Mouse (Mus musculus) myocyte (in vitro differentiated cells): ENCODE measurements around the gene Olfr1131. TPM values are rescaled to one million over a fixed set of nuclear protein-coding genes. Genes with fewer than 3 reads are reported as not detected.
"Not testable (repeated sequence)": the region's sequence is repeated elsewhere in the genome, so short reads cannot be mapped to it uniquely, and the experiment has no call there.

Source experiments
- H3K27me3 ChIP-seq: one replicate; pipeline ENCODE4 v1.6.1; 2011; ENCODE audit not compliant: control insufficient read depth, insufficient read depth, insufficient read length
- H3K36me3 ChIP-seq: one replicate; pipeline ENCODE4 v1.6.1; 2011; ENCODE audit not compliant: control insufficient read depth, insufficient read depth
- H3K4me2 ChIP-seq: one replicate; pipeline ENCODE4 v1.6.1; 2011; ENCODE audit warnings: low read depth, control low read depth
- H3K4me3 ChIP-seq: one replicate; pipeline ENCODE4 v1.5.1; 2011; ENCODE audit warnings: mild to moderate bottlenecking, control low read depth, moderate library complexity
- H3K79me2 ChIP-seq: one replicate; pipeline ENCODE4 v1.6.1; 2011; ENCODE audit not compliant: control insufficient read depth, insufficient read depth
- H3ac ChIP-seq: one replicate; pipeline ENCODE4 v1.6.1; 2011; ENCODE audit not compliant: control insufficient read depth, insufficient read length
- CEBPB ChIP-seq: IDR thresholded peaks from 2 replicates; pipeline ENCODE4 v1.6.1; 2011; ENCODE audit warnings: mild to moderate bottlenecking, moderate library complexity; ENCODE audit not compliant: poor library complexity, insufficient read depth, severe bottlenecking
- E2F4 ChIP-seq: IDR thresholded peaks from one replicate; pipeline ENCODE4 v1.6.1; 2011; ENCODE audit warnings: mild to moderate bottlenecking, control low read depth, moderate library complexity; ENCODE audit not compliant: insufficient read depth
- MAX ChIP-seq: IDR thresholded peaks from one replicate; pipeline ENCODE4 v1.6.1; 2011; ENCODE audit warnings: low read depth, mild to moderate bottlenecking, control low read depth
- MYOD1 ChIP-seq, 3 experiments: IDR thresholded peaks; one replicate each; pipeline ENCODE4 v1.6.1; 2011; ENCODE audit warnings: control low read depth in 2 of 3, low read depth in 2 of 3, mild to moderate bottlenecking in 2 of 3, moderate library complexity in 1 of 3; ENCODE audit not compliant: insufficient read length in 2 of 3, control insufficient read depth in 1 of 3
- MYOG ChIP-seq, 3 experiments: IDR thresholded peaks; one replicate each; pipeline ENCODE4 v1.6.1; 2011; ENCODE audit warnings: control low read depth in 2 of 3, low read depth in 2 of 3, mild to moderate bottlenecking in 2 of 3; ENCODE audit not compliant: insufficient read length in 2 of 3, control insufficient read depth in 1 of 3, insufficient read depth in 1 of 3
- POLR2A ChIP-seq: IDR thresholded peaks from one replicate; pipeline ENCODE4 v1.6.1; 2011; ENCODE audit warnings: low read depth, mild to moderate bottlenecking, control low read depth, moderate library complexity; ENCODE audit not compliant: insufficient read length
- POLR2AphosphoS2 ChIP-seq: IDR thresholded peaks from one replicate; pipeline ENCODE4 v1.6.1; 2011; ENCODE audit warnings: low read depth, control low read depth; ENCODE audit not compliant: insufficient read length
- REST ChIP-seq: IDR thresholded peaks from one replicate; pipeline ENCODE4 v1.6.1; 2011; ENCODE audit warnings: mild to moderate bottlenecking, control low read depth, moderate library complexity; ENCODE audit not compliant: insufficient read depth, insufficient read length
- SRF ChIP-seq: IDR thresholded peaks from one replicate; pipeline ENCODE4 v1.6.1; 2011; ENCODE audit warnings: low read depth; ENCODE audit not compliant: control insufficient read depth, insufficient read length
- TCF12 ChIP-seq: IDR thresholded peaks from one replicate; pipeline ENCODE4 v1.6.1; 2011; ENCODE audit warnings: mild to moderate bottlenecking, control low read depth; ENCODE audit not compliant: poor library complexity, insufficient read depth, severe bottlenecking
- TCF3 ChIP-seq: IDR thresholded peaks from one replicate; pipeline ENCODE4 v1.6.1; 2011; ENCODE audit warnings: low read depth, control low read depth; ENCODE audit not compliant: insufficient read length
- USF1 ChIP-seq: IDR thresholded peaks from one replicate; pipeline ENCODE4 v1.6.1; 2011; ENCODE audit warnings: low read depth, mild to moderate bottlenecking, control low read depth, moderate library complexity
- polyA plus RNA-seq: library from polyadenylated mRNA; unstranded; fragments of >200 nt; fragmentation: generic; extraction: Trizol; gene quantifications from one replicate; pipeline ENCODE4 v1.2.1, GENCODE M21; 2012; ENCODE audit warnings: missing spikeins

Olfr1131 gene
- not detected for polyA plus RNA-seq

DNA sequence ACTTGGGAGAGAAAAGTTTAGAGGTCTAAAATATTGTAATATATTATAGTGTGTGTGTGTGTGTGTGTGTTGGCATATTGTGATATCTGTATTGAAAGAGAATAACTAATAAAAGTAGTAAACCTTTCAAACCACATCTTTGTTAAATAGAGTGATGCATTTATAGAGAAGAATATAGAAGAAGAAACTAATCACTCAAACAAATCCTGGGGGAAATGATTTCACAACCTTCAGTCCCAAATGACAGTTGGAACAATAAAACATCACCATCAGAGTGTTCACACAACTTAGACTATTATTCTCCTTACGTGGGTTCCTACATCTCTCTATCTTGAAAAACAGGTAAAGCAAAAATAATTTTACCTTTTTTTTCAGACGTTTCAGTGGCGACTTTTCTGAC, at the start of gene Olfr1131:
Gene Olfr1131, plus strand, starts transcription at position 301 of the 400 bp plus-strand sequence.
- TF ChIP-seq REST = no peak
- no peak for TF ChIP-seq CEBPB
- no peak for TF ChIP-seq MAX
- TF ChIP-seq TCF3 = no peak
- no peak for TF ChIP-seq SRF
- TF ChIP-seq POLR2AphosphoS2 = no peak
- TF ChIP-seq MYOD1 (IDR thresholded peaks at IDR 0.05; ENCODE audit: control insufficient read depth in 1 of 3, insufficient read length in 2 of 3, low read depth in 2 of 3) = no peak
- TF ChIP-seq TCF12 = no peak
- no peak for TF ChIP-seq USF1
- TF ChIP-seq POLR2A = no peak
- TF ChIP-seq E2F4 = no peak
- TF ChIP-seq MYOG (IDR thresholded peaks at IDR 0.05; ENCODE audit: control insufficient read depth in 1 of 3, insufficient read depth in 1 of 3, insufficient read length in 2 of 3, low read depth in 2 of 3) = no peak

DNA sequence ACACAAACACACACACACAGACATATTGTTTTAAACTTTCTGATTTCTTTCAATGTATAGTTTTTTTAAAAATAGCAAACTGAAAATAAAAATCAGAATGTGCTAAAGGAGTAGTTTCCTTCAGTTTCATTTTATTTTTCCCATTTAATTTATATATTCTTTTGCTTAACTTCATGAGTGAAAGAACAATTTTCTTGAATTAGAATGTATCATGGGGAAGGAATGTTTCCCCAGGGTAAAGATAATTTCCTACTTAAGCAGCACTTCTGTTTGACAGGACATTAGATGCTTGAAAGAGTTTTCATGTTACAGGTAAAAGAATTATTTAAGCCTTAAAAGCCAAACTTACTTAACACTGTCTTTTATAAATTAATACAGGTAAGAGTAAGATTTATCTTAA, 21.0 kb upstream of the Olfr1131 start, which contains the start of gene Olfr1130:
Gene Olfr1130, plus strand, starts transcription at position 301 of the 400 bp plus-strand sequence.
- H3K36me3 ChIP-seq, H3K4me2 ChIP-seq: not testable (repeated sequence)

More for the DNA sequence above, at the start of gene Olfr1131:
- Histone ChIP-seq H3K79me2 (no peaks in the 10 kb centered on the region), H3K27me3 (no peaks in the 10 kb centered on the region), H3K4me2 (no peak within 1 kb of the TSS), H3ac (no peak within 1 kb of the TSS), H3K4me3 (no peak within 1 kb of the TSS), H3K36me3 (no peaks in the 10 kb centered on the region)

DNA sequence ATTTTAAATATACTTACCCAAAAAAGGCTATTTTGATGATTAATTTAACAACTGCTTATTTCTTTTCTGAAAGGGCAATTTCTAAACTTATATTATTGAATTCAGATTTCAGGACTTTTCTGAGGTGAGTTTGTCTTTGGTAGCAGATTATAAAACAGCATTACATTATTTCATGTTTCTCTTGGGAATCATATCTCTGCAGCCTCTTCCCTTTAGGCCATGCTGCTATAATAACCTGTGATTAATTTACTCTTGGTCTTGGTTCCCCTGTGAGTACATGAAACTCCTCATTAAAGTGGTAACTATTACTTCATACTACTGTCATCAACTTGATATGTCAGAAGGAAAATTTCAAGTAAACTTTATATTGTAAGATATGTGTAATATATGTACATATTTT, 10.5 kb downstream of the Olfr1131 start, which contains the start of gene Olfr1132:
Gene Olfr1132, minus strand, starts transcription at position 101 of the 400 bp plus-strand sequence.
- no peaks in the 10 kb centered on the region for H3K79me2 ChIP-seq
- TF ChIP-seq SRF (no peak), MAX (no peak), REST (no peak), USF1 (no peak), CEBPB (no peak), TCF12 (no peak), POLR2A (no peak), MYOG (IDR thresholded peaks at IDR 0.05; ENCODE audit: control insufficient read depth in 1 of 3, insufficient read depth in 1 of 3, insufficient read length in 2 of 3, low read depth in 2 of 3) (no peak), TCF3 (no peak), E2F4 (no peak), MYOD1 (IDR thresholded peaks at IDR 0.05; ENCODE audit: control insufficient read depth in 1 of 3, insufficient read length in 2 of 3, low read depth in 2 of 3) (no peak), POLR2AphosphoS2 (no peak)
- H3ac ChIP-seq = no peak within 1 kb of the TSS
- H3K36me3 ChIP-seq = no peaks in the 10 kb centered on the region
- no peak within 1 kb of the TSS for H3K4me3 ChIP-seq
- no peak within 1 kb of the TSS for H3K4me2 ChIP-seq
- no peaks in the 10 kb centered on the region for H3K27me3 ChIP-seq

More for the DNA sequence above, 21.0 kb upstream of the Olfr1131 start, which contains the start of gene Olfr1130:
- not testable (repeated sequence) for H3ac ChIP-seq, H3K4me3 ChIP-seq, H3K27me3 ChIP-seq, H3K79me2 ChIP-seq

DNA sequence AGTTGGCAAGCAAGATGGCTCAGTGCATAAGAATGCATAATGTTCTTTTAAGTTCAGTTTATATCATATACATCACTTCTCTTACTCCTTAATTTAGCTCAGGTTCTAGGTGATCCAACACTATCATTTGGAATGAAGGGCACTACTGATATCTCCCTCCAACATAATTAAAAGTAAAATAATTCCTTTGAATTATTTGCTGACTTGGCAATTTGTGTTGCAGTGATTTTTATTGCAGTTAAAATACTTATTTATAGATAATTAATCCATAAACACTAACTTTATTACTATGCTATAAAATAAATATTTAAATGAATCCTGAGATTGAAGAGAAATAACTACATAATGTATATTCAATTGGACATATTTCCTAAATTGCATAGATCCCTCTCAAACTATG, 15.5 kb downstream of the Olfr1131 start:
- TF ChIP-seq TCF12 = no peak
- TF ChIP-seq USF1 = no peak
- TF ChIP-seq REST = no peak
- Histone ChIP-seq H3K4me3 (no peak overlapping the region), H3K4me2 (no peak overlapping the region), H3K27me3 (no peaks in the 10 kb centered on the region), H3ac (no peak overlapping the region), H3K36me3 (no peaks in the 10 kb centered on the region), H3K79me2 (no peaks in the 10 kb centered on the region)

DNA sequence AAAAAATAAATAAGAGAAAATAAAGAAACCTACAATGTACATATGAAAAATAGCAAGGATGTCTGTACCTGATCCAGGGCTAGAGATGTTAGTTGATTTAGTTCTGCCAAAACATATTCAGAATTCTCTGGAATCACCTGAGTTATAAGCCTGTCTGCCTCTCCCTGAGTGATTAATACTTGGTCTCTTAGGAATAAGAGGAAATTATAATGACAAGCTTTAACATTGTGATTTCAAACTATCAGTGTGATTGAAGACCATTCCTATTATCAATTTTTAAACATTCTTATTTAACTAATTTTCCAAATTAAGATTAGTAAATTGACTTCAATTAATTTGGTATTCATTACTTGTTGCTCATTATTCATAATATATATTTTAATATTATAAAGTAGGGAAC, 20.4 kb downstream of the Olfr1131 start, which contains the start of gene Olfr1133:
Gene Olfr1133, minus strand, starts transcription at position 101 of the 400 bp plus-strand sequence.
- Histone ChIP-seq H3K36me3 (no peaks in the 10 kb centered on the region), H3K79me2 (no peaks in the 10 kb centered on the region), H3ac (no peak within 1 kb of the TSS), H3K4me2 (no peak within 1 kb of the TSS), H3K4me3 (no peak within 1 kb of the TSS), H3K27me3 (no peaks in the 10 kb centered on the region)
- no peak for TF ChIP-seq TCF3
- no peak for TF ChIP-seq SRF
- no peak for TF ChIP-seq MYOG (IDR thresholded peaks at IDR 0.05; ENCODE audit: control insufficient read depth in 1 of 3, insufficient read depth in 1 of 3, insufficient read length in 2 of 3, low read depth in 2 of 3)
- no peak for TF ChIP-seq POLR2A
- TF ChIP-seq TCF12 = no peak
- TF ChIP-seq REST = no peak
- TF ChIP-seq CEBPB = no peak
- no peak for TF ChIP-seq E2F4
- no peak for TF ChIP-seq USF1
- TF ChIP-seq MYOD1 (IDR thresholded peaks at IDR 0.05; ENCODE audit: control insufficient read depth in 1 of 3, insufficient read length in 2 of 3, low read depth in 2 of 3) = no peak
- no peak for TF ChIP-seq MAX
- TF ChIP-seq POLR2AphosphoS2 = no peak
